Mouse (Mus musculus): ENCODE results near the gene Tppp. TPM values are rescaled to one million over a fixed set of nuclear protein-coding genes. Genes with fewer than 3 reads are reported as not detected.
"Not testable (repeated sequence)": the region's sequence is repeated elsewhere in the genome, so short reads cannot be mapped to it uniquely, and the experiment has no call there.

The Tppp gene
- 1.9 and 2.0 TPM in 2 replicates for polyA plus RNA-seq (2015; fragmentation: Nextera tagmentation; extraction: Ambion mirVana)

DNA sequence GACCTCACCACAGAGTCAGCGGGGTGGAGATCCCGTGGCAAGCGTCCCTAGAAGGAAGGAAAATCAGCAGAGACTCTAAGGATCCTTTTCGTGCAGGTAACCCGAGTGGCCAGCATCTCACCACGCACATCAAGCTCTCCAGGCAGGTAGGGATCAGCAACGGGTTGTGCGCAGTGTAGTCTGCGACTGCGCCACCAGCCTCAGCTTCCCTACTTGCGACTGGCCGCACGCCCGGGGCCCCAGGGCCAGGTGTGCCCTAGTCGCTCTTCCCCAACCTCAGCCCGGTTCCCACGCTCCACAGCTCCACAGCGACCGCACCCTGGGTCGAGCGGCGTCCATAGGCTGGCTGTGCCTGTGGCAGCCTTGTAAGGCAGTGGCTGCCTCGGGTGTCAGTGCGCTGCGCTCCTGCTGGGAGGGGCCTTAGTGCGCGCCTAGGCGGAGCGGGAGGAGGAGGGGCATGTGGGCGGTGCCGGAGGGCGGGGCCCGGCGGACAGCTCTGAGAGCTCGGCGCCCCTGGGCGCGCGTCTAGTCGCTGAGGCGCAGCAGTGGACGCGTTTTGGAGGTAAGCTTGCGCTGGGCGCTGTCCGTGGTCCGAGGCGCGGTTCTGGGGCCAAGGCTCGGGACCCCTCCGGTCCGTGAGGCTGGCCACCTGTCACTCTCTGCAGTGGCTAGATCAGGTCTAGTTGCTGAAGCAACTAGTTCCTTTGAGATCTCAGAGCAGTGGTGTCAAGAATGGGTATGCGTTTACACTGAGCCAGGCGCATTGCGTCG, at the start of gene Tppp:
Tppp (plus strand) TSS at position 460 of the 771 bp plus-strand sequence.
- DNase-seq (ENCODE audit: low spot score), result peak; percentile 90

DNA sequence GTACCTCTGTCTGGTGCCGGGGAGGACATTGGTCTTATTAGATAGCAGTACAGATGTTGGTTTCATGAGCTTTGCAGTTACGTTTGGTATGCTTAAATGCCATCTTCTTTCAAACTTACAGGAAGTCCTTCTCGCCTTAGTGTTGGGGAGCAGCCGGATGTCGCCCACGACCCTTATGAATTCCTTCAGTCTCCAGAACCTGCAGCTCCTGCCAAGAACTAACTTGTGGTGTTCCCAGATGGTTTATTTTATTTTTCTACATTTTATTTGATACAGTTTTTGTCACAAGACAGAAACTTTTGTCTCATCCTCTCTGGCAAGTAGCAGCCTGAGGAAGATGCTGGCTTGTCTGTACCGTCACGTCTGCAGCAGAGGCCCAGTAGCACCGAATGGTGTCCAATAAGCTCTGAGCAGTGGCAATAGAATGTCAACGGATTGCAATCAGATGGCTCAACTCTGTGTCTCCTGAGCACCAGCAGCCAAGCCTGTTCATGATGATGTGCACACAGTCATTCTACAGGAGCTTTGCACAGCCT, 49.0 kb upstream of the Tppp start:
- no peak for DNase-seq (ENCODE audit: low spot score)

DNA sequence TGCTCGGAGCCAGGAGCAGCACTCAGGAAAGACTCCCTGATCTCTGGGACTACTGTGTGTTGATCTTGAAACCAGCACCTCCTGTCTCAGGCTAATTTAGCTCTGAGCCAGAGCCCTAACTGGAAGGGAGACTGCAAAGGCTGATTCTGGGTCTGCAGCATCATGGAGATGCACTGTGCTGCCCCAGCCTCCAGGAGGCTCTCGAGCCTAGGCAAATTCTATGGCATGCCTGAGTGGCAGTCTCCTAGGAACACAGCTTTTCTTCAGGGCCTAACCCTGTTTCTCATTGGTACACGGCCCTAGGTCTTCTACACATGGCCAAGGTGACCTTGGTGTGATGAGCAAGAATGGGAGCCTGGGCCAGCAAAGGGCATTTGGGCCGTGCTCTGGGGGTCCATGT, 48.0 kb upstream of the Tppp start:
- DNase-seq (ENCODE audit: low spot score), result no peak

DNA sequence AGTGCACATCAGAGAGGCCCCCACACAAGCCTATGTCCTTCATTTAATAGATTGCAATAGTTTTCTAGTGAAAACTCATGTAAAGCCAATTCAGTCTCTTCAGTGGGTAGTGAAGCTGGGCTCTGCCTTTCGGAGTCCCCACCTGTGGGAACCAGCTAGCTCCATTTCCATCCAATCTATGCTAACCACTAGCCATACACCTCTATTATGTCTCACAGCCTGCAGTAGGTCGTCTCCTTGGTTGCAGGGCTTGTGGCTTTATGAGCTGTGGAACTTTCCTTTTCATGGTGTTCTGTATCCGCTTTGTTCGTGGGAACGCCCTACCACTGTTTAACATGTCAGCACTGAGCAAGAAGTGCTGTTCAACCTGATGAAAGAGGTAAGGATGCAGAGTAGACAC, 45.7 kb upstream of the Tppp start, which contains the start of gene Zdhhc11:
Zdhhc11 (plus strand) TSS at position 301 of the 400 bp plus-strand sequence.
- DNase-seq (ENCODE audit: low spot score), result no peak

DNA sequence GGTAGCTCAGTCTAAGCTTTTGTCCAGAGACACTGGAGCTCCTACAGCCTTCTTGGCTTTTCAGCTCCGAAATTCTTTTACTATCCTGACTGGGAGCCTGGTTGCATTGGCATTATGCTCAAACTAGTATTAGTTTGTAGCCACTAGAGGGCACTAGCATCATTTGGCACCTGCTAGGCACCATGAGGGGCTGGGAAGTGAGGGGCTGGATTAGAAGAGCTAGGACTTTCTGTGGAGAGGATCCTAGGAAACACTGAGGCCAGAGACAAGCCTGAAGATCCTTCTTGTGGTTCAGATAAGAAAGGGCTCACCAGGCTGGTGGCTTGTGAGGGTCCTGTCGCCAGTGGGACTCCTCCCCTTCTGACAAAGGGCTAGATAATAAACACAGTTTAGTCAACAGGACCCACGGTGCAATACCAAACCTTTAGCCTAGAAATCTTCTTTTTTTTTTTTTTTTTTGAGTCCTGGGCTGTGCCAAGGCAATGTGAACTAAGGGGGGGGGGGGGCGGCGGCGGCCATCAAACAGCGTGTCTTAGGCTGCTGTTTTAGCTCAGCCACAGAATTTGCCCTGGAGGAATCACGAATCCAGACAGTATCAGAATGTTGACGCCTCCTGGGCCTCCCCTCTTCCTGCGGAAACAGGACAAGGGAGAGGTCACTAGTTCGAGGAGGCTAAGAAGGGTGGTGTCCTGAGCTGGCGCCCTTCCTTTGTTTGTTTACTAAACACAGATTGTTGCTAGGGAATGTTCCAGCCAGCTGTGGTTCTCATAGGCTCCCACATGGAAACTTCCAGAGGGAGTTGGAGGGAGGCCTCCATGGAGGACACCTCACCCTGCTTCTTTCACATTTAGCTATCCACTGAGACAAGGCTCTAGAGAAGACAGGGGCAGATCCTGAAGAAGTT, 38.4 kb upstream of the Tppp start:
- peak; percentile 54 for DNase-seq (ENCODE audit: low spot score)

DNA sequence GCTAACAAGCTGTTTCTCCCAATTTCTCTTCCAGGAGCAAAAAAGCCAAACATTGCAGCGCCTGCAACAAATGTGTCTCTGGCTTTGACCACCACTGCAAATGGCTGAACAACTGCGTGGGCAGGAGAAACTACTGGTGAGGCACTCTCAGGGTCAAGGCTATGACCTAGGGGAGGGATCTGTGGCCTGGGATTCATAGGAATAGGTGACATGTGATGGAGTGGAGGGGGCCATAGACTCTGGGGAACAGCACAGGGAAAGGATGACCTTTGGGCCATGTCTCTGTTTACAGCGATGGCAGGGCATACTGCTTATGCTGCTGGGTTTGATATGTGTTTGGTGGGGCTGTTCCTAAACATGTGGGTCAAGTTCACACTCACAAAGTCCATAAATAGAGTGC, 34.7 kb upstream of the Tppp start:
- no peak for DNase-seq (ENCODE audit: low spot score)

DNA sequence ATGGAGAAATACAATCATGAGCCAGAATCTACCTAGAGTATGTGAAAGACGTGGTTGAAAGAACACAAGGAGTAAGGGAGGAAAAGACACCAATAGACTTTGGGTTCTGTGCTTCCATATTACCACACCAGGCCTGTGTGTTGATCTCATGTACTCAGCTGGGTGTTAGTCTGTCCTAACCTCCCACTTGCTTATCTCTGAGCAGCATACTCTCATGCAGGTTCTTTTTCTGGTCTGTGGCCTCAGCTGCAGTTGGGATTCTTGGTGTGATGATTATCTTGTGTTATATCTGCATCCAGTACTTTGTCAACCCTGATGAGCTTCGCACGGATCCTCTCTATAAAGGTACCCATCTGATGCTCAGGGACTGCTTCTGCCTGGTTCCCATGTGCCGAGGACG, 32.3 kb upstream of the Tppp start:
- DNase-seq (ENCODE audit: low spot score), result no peak

DNA sequence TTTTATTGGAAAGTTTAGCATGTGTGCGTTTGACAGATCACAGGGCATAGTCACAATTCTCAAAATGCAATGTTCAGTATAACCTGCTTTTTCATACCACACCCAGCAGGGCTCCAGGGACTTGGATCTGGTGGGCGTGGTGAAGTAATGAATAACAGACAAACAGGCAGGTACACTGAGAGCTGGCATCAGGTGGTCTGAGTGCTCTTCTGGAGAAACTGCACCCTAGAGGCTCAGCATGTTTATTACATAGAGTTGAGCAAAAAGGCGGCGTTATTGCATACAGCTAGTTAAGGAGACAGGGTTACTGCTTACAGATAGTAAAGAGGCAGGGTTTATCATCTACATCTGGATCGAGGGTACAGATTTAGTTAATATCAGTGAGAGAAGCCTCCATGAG, 18.9 kb upstream of the Tppp start:
- DNase-seq (ENCODE audit: low spot score), result no peak

DNA sequence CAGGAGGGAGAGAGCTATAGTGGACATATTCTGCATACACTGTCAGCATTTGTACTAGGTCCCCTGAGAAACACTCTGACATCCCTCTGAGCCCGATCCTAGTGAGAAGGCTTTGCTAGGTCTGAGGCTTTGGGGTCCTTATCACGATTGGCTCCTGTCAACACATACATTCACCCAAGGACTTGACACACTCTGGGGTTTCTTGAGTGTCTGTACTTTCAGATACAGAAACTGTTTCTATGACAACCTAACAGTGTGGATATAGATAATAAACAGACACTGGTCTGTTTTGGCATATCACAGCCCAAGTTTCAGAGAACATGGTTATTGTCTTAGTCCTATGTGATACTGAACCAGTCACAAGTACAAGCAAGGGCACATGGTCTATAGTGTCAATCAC, 18.4 kb upstream of the Tppp start:
- DNase-seq (ENCODE audit: low spot score), result no peak

DNA sequence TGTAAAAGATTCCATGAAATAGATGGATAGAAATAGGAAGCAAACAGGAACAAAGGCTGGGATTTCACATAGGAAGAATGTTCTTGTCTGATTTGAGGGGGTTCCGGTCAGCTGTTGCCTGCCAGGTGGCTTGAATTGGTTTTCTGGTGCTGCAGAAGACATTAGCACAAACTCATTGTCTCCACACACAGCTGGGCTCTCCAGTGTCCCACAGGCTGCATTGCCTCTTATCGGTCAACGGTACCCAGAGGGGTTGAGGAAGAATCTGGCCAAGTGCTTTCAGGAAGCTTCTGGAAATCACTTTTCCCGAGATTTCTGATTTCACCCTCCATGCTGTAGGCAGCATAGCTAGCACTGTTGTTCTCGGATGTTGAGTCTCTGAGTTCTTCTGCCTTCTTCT, 17.9 kb upstream of the Tppp start:
- no peak for DNase-seq (ENCODE audit: low spot score)

DNA sequence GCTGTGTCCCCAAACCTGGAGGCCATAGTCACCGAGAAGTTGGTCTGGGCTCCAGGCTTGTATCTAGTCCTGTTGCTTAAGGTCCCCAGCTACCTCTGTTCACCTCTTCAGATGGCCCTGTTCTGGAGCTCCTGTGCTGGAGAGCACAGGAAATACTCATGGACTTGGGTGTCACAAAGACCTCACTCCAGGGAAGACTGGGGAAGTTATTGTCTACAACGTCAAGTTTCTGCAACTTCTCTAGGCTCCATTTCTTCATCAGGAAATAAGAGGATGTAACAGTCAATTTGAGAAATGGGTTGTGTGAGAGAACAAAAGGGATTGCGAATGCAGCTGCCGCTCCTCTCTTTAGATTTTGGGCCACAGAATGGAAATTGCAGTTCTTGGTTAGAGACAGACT, 12.8 kb upstream of the Tppp start:
- no peak for DNase-seq (ENCODE audit: low spot score)

DNA sequence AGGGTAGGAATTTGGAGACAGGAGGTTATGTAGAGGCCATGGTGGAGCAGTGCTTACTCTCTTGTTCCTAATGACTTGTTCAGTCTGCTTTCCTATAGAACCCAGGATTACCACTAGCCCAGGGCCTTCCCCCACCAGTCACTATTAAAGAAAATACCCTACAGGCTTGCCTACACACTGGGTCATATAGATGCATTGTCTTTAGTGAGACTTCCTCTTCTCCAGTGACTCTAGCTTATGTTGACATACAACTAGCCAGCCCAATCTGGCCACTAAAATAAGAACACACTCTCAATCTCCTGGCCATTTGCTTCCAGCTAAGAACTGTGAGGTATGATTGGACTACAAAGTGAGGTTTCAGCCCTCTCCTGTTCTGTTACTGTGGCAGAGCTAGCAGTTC, 8.7 kb upstream of the Tppp start:
- DNase-seq (ENCODE audit: low spot score), result no peak

DNA sequence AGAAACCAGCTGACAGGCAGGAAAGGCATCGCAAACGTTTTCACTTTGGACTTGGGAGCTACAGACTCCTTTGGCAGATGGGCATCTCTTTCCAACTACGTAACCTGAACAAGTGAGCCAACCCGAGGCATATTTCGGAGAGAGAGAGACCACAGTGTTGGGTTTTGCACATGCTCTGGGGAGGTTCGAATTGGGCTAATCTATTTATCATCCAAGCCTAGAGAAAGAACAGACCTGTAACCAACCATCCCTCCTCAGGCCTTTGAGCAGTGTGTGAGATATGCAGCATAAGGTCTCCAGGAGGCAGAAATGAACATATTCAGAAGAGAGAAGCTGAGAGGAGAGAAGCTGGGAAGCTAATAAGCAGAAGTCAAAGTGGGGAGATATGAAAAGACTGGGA, 8.2 kb upstream of the Tppp start:
- DNase-seq (ENCODE audit: low spot score), result no peak

DNA sequence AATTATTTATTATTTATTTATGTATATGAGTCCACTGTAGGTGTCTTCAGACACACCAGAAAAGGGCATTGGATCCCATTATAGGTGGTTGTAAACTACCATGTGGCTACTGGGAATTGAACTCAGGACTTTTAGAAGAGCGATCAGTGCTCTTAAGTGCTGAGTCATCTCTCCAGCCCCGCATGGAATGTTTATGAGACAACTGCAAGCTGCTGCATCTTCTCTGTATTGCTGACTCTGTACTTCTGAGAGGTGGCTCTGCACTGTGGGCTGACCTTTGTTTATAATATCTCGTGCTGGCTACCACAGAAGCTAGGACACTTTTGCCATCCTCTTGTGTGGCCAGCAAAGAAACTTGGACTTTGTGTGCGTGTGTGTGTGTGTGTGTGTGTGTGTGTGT, 7.7 kb upstream of the Tppp start:
- no peak for DNase-seq (ENCODE audit: low spot score)

DNA sequence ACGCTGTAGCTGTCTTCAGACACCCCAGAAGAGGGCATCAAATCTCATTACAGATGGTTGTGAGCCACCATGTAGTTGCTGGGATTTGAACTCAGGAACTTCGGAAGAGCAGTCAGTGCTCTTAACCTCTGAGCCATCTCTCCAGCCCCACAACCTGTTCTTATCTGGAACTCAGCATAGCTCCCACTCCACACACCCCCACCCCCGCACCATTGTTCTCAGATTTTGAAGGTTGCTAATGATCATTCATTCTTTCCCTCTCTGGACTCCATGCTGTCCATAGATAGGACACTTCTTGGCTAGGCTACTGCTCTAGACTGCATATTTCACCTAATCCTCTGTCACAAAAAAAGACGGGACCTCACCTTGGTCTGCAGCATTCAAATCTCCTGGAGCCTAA, 2.3 kb upstream of the Tppp start:
- not testable (repeated sequence) for DNase-seq (ENCODE audit: low spot score)

DNA sequence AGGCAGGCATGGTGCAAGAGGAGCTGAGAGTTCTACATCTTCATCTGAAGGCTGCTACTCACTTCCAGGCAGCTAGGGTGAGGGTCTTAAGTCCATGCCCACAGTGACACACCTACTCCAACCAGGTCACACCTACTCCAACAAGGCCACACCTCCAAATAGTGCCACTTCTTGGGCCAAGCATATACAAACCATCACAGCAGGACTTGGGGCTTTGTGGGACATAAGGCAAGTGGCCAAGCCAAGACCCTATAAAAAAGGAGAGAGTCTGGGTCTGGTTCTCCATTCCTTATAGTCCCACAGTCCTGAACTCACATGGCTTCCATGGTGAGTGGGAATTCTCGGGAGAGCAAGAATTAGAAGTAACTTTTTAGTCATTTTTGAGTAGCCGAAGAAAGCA, 991 bp upstream of the Tppp start:
- DNase-seq (ENCODE audit: low spot score), result not testable (repeated sequence)

DNA sequence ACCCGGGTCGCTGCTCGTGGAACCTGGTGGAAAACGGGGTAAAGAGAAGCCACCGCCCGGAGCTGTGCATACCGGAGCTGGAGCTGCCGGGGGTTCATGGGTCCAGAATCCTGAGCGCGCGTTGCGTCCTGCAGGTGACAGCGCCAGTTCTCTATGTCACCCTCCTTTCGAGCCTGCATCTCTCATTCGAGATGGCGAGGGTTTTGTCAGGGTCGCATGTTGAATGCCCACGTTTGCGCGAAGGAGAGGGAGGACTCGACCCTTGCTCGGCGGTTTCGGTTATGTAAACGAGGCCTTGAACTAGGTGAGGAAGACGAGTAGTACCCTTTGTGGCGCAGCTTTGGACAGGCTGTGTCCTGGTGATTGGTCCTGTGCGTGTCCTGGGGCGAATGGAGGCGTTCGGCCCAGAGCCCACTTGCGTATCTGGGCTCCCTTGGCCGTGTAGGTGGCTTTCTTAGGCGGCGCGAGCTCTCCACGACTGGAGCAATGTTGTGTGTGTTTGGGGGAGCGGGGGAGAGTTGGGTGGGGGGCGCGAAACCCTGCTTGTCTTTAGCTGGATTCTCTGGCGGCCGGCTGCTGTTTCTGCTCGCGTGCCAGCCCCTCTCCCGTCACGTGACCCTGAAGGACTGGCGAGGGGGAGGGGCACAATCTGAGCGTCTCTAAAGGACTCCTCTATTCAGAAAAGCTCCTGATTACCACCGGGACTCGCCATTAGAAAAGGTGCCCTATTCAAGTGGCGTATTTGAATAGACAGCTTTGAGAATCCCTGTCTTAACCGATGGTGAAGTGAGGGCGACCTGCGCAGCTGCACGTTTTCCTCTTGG, 796 bp downstream of the Tppp start:
- DNase-seq (ENCODE audit: low spot score), result peak; percentile 35

DNA sequence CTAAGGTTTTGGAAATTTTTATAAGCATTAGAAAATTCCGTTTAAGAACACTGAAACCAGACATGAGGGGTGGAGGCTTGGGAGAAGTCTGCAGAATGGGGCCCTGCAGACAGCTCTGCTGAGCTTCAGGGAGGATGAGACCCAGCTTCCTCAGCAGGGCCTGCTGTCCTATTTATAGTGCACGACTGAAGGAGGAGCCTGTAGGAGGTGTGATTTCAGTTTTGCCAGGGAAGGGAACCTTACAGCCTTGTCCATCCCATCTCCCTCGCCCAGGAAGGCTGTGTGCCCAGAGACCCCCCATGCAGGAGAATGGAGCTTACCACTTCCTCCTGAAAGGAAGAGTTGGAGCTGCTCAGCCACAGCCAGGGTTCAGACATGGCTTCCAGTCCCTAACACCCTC, 1.5 kb downstream of the Tppp start:
- DNase-seq (ENCODE audit: low spot score), result no peak

DNA sequence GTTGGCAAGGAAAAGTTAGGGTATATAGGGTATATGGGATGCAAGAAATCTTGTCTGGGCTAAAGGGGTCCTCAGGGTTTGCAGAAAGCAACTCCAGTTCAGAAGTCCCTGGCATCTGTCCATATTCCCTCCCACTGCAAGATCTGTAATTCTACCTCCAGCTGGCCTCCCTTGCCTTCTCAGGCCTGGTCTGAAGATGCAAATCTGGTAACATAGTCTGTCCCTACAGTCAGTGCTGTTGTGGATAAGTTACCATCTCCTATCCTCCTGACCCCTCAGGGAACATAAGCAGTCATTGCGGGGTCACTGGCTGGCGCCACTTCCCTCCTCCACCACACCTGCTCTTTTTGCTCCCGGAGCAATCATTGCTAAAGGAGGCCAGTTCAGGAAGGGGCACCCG, 6.7 kb downstream of the Tppp start:
- no peak for DNase-seq (ENCODE audit: low spot score)

DNA sequence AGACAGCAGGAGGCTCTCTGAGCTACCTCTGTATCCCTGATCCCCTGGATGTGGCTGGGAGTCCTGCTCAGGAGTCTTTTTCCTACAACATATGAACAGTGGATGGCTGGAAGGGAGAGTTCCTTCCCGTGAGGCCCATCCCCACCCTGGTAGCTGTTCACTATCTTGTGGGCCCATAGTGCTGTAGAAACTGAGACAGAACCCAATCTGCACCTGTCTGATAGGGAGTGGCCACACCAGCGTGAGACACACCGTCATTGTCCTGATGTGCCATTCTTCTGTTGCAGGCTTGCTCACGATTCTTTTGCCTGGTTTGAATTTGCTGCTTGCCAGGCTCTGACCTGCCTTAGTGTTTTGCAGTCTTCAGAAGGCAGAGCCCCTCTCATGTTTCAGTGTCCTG, 8.2 kb downstream of the Tppp start:
- no peak for DNase-seq (ENCODE audit: low spot score)

DNA sequence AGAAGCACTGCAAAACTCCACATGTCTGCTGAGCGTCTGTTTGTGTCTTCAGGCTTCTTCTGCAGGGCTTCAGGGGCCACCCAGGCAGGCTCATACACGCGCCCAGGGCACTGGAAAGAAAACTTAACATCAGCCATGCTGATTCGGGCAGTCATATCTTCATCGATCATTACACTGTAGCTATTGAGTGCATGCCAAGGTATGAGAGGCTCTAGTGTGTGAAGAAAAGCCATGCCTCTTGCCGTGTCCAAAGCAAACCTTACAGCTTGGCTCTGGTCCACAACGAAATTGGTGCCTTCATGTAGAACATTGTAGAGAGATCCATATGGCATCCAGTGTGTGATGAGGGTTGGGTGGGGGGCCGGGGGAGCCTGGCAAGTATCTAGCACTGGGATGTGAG, 9.8 kb downstream of the Tppp start:
- not testable (repeated sequence) for DNase-seq (ENCODE audit: low spot score)

All from thymus, postnatal 0 days (tissue).